Mouse (Mus musculus) kidney, postnatal 14 days (tissue): ENCODE measurements around the gene Il21r.

Experiments used
- DNase-seq: peaks from one replicate; pipeline ENCODE4 v3.0.0; 2022; ENCODE audit warnings: mixed read lengths

Il21r gene

GRCm38 (mm10) chr7:125649013-125649412 is 45.8 kb downstream of the Il21r start:
- DNase-seq = no peak

GRCm38 (mm10) chr7:125657511-125657910 is 54.3 kb downstream of the Il21r start:
- no peak for DNase-seq

GRCm38 (mm10) chr7:125663654-125664053 is 60.4 kb downstream of the Il21r start:
- no peak for DNase-seq

- DNase-seq = no peak
These were observed 67.6 kb downstream of the Il21r start for GRCm38 (mm10) chr7:125670865-125671264.

GRCm38 (mm10) chr7:125671396-125671795 is 68.2 kb downstream of the Il21r start:
- DNase-seq = no peak

GRCm38 (mm10) chr7:125674916-125675315 is 71.7 kb downstream of the Il21r start:
- peak; percentile 51 for DNase-seq

- DNase-seq = peak; percentile 49
These were observed 75.5 kb downstream of the Il21r start for GRCm38 (mm10) chr7:125678756-125679155.

GRCm38 (mm10) chr7:125679936-125680335 is 76.7 kb downstream of the Il21r start:
- DNase-seq = no peak
